Mouse (Mus musculus) inflammation-experienced regulatory T-cells (primary cell): ENCODE data around the gene Tlr6. TPM values are rescaled to one million over a fixed set of nuclear protein-coding genes. Genes with fewer than 3 reads are reported as not detected.

ENCODE experiments used
- polyA plus RNA-seq, 2 experiments: library from polyadenylated mRNA; unstranded; fragments of 100-300 nt; shearing (Covaris generic); gene quantifications; one replicate each; pipeline ENCODE4 v1.2.1; 2017

The Tlr6 gene
- 1 to 10 TPM; 2.8 to 5.6 TPM for polyA plus RNA-seq

DNA sequence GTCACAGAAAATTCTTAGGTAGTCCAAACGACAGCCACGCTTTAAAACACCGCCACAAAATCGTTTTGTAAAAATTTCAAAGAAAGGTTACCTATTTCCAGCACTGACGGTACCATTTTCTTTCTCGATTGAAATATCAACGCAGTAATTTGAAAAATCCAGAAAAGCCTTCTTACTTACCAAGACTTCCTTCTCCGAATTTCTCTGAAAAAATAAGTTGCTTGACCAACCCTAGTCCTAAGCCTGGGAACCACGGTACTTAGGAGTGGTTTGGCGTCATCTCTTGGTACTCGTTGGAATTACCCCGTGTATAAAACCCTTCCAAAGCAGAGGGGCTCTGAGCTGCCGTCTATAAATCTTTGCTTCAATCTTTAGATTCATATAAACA is at the start of gene Tlr6:
Tlr6 (minus strand) TSS at position 255 of the 388 bp plus-strand sequence.

DNA sequence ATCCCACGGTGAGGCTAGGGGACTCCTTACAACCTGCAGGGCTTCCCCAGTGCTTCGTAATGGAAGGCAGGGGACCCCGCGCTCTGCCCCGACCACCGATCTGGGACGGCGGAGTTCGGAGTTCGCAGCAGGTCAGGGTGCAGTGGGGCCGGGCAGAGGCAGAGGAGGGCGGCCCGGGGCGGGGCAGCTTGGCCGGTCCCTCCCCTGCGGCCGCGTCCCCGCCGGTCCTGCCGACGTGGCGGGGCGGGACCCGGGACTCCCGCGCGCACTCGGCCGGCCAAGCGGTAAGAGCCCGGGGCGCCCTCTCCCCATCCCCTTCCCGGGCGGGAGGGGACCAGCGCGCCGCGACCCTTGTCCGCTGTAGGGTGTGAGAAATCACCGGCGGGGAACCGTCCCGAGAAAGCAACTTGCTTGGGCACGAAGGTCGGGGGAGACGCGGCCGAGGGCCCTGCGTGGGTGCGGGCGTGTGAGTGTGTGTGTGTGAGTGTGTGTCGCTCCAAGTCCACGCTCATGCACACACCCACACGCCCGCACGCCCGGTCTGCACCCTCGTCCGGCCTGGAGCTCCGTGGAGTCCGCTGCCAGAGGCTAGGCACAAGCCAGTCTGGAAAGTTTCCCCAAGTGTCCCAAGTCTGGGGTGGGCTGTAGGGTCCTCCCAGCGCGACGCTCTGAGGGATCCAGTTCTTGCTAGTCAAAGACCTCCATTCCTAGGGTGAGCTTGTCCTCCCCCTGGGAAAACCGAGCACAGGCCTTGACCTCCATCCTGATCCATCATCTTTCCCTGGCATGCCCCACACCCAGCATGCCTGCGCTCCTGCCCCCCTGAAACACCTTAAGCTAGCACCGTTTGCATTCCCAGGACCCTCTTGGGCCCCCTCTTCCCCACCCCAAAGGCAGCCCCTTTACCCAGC is 10.2 kb upstream of the Tlr6 start, which contains the start of gene Fam114a1:
Fam114a1 (plus strand) TSS at position 211 of the 911 bp plus-strand sequence.

Other genes with a start within 250 kb of the Tlr6 start
- 100 to 1,000 TPM; 290 to 308 TPM for gene Klf3, start 156.7 kb downstream of the Tlr6 start, polyA plus RNA-seq
- gene Tlr1, start 26.5 kb downstream of the Tlr6 start, polyA plus RNA-seq = 10 to 100 TPM; 83.2 to 89.9 TPM
- gene Fam114a1, start 10.0 kb upstream of the Tlr6 start, polyA plus RNA-seq = 1 to 10 TPM; 2.4 to 3.8 TPM
- gene Tmem156, start 132.0 kb upstream of the Tlr6 start, polyA plus RNA-seq = 10 to 100 TPM; 16.9 to 27.3 TPM
- gene Klhl5, start 147.4 kb upstream of the Tlr6 start, polyA plus RNA-seq = 10 to 100 TPM; 14.3 to 37.4 TPM
- gene Wdr19, start 239.6 kb upstream of the Tlr6 start, polyA plus RNA-seq = 1 to 10 TPM; 3.2 to 4.4 TPM